Mouse (Mus musculus): ENCODE results near the gene Klhl40. TPM values are rescaled to one million over a fixed set of nuclear protein-coding genes. Genes with fewer than 3 reads are reported as not detected.

The Klhl40 gene
- not detected for polyA plus RNA-seq (2017; shearing (Covaris generic))

GRCm38 (mm10) chr9:121777484-121778065, at the start of gene Klhl40:
TSS of gene Klhl40 (plus strand) at chr9:121777607.
- no peak for ATAC-seq

- no peak for ATAC-seq
Observed at GRCm38 (mm10) chr9:121740490-121740889, 36.9 kb upstream of the Klhl40 start.

GRCm38 (mm10) chr9:121741168-121741567, 36.2 kb upstream of the Klhl40 start:
- ATAC-seq, result peak; percentile 58

GRCm38 (mm10) chr9:121744051-121744450, 33.4 kb upstream of the Klhl40 start:
- ATAC-seq, result no peak

GRCm38 (mm10) chr9:121752774-121753173, 24.6 kb upstream of the Klhl40 start:
- ATAC-seq, result no peak

- no peak for ATAC-seq
Observed at GRCm38 (mm10) chr9:121754624-121755023, 22.8 kb upstream of the Klhl40 start.

- no peak for ATAC-seq
Observed at GRCm38 (mm10) chr9:121756785-121757184, 20.6 kb upstream of the Klhl40 start.

- ATAC-seq, result peak; percentile 51
Observed at GRCm38 (mm10) chr9:121757432-121757831, 20.0 kb upstream of the Klhl40 start.

GRCm38 (mm10) chr9:121757835-121758814, 19.3 kb upstream of the Klhl40 start:
- ATAC-seq, result no peak

GRCm38 (mm10) chr9:121759091-121760081, 18.0 kb upstream of the Klhl40 start, which contains the start of gene Zfp651:
TSS of gene Zfp651 (plus strand) at chr9:121759330.
- no peak for ATAC-seq

- no peak for ATAC-seq
Observed at GRCm38 (mm10) chr9:121760271-121761090, 16.9 kb upstream of the Klhl40 start.

GRCm38 (mm10) chr9:121761091-121761665, 16.2 kb upstream of the Klhl40 start:
- no peak for ATAC-seq

- ATAC-seq, result no peak
Observed at GRCm38 (mm10) chr9:121761787-121762186, 15.6 kb upstream of the Klhl40 start.

GRCm38 (mm10) chr9:121762248-121762647, 15.2 kb upstream of the Klhl40 start:
- ATAC-seq, result no peak

- ATAC-seq, result no peak
Observed at GRCm38 (mm10) chr9:121762761-121763160, 14.6 kb upstream of the Klhl40 start.

- ATAC-seq, result no peak
Observed at GRCm38 (mm10) chr9:121763716-121764115, 13.7 kb upstream of the Klhl40 start.

- no peak for ATAC-seq
Observed at GRCm38 (mm10) chr9:121765166-121765855, 12.1 kb upstream of the Klhl40 start.

- ATAC-seq, result no peak
Observed at GRCm38 (mm10) chr9:121772412-121772811, 5.0 kb upstream of the Klhl40 start.

GRCm38 (mm10) chr9:121775951-121776350, 1.5 kb upstream of the Klhl40 start:
- ATAC-seq, result no peak

- no peak for ATAC-seq
Observed at GRCm38 (mm10) chr9:121776511-121776910, 896 bp upstream of the Klhl40 start.
